Mouse (Mus musculus): ENCODE measurements around the gene Mroh2a.

DNA sequence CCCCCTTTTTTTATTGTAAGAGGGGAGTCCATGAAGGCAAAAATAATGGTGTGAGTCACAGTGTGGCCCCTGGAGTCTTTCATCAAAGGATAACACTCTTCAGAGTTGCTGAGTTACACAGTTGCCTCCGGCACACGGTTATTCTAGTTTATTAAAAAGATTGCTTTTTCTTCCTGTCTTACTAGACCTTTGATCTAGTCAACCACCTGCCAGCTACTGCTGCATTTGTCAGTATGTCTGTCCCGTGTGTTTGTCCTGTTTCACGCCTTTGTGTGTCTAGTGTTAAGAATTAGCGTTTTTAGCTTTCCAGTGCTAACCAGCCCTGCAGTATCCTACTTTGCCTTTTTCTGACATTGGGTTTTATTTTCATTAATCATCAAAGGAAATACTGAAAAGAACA, 58.9 kb downstream of the Mroh2a start:
- TF ChIP-seq CTCF (conservative IDR thresholded peaks at IDR 0.05; ENCODE audit: insufficient read depth, insufficient read length, low read depth, low read length): no peak
- TF ChIP-seq POLR2A (IDR thresholded peaks at IDR 0.05; ENCODE audit: low read depth, low read length): no peak

All from kidney, adult 2 months (tissue).